Mouse (Mus musculus) spleen, adult 2 months (tissue): ENCODE measurements around the gene Hoxd3. TPM values are rescaled to one million over a fixed set of nuclear protein-coding genes. Genes with fewer than 3 reads are reported as not detected.

ENCODE experiments used
- DNase-seq, 2 experiments: peaks; one replicate each; pipeline versions ENCODE4 v3.0.0 to v3.0.0-alpha.2; 2012 to 2021; ENCODE audit warnings: low spot score in 2 of 2, low read depth in 1 of 2
- H3K27ac ChIP-seq: fragments of 200-500 bp; 2 replicates; pipeline ENCODE4 v1.5.1; 2012; ENCODE audit warnings: low read length, inconsistent platforms; ENCODE audit not compliant: insufficient read depth
- H3K27me3 ChIP-seq: fragments of 200-500 bp; 2 replicates; pipeline ENCODE4 v1.6.1; 2012; ENCODE audit warnings: mild to moderate bottlenecking, moderate library complexity, low read length, inconsistent platforms; ENCODE audit not compliant: control insufficient read depth, insufficient read depth
- H3K36me3 ChIP-seq: fragments of 200-500 bp; 2 replicates; pipeline ENCODE4 v1.6.1; 2012; ENCODE audit warnings: mild to moderate bottlenecking, low read length, inconsistent platforms; ENCODE audit not compliant: control insufficient read depth, insufficient read depth
- H3K4me1 ChIP-seq: fragments of 200-500 bp; 2 replicates; pipeline ENCODE4 v1.6.1; 2011; ENCODE audit warnings: inconsistent platforms; ENCODE audit not compliant: control insufficient read depth, insufficient read depth, insufficient read length
- H3K4me3 ChIP-seq: fragments of 200-500 bp; 2 replicates; pipeline ENCODE4 v1.5.1; 2011; ENCODE audit warnings: mild to moderate bottlenecking, inconsistent platforms; ENCODE audit not compliant: insufficient read depth, insufficient read length; ENCODE audit errors: extremely low read depth
- CTCF ChIP-seq: fragments of 200-500 bp; IDR thresholded peaks from 2 replicates; pipeline ENCODE4 v1.5.1; 2011; ENCODE audit warnings: mild to moderate bottlenecking, inconsistent platforms; ENCODE audit not compliant: insufficient read depth, insufficient read length, insufficient replicate concordance; ENCODE audit errors: extremely low read depth
- POLR2A ChIP-seq: fragments of 200-500 bp; IDR thresholded peaks from 2 replicates; pipeline ENCODE4 v1.6.1; 2011; ENCODE audit warnings: low read depth, low read length, inconsistent platforms
- WGBS: fragments of 180-500 bp; shearing (Covaris S2); methylation state at CpG from one replicate; pipeline ENCODE4 v1.1.7; 2018; 5-methylcytosine and 5-hydroxymethylcytosine counted together
- polyA plus RNA-seq: library from polyadenylated mRNA; depleted of rRNA; stranded (reverse); fragments of >200 nt; gene quantifications from 2 replicates; pipeline ENCODE4 v1.2.3, GENCODE M21; 2012

Hoxd3 gene
- polyA plus RNA-seq, 1 experiment, result not detected

DNA sequence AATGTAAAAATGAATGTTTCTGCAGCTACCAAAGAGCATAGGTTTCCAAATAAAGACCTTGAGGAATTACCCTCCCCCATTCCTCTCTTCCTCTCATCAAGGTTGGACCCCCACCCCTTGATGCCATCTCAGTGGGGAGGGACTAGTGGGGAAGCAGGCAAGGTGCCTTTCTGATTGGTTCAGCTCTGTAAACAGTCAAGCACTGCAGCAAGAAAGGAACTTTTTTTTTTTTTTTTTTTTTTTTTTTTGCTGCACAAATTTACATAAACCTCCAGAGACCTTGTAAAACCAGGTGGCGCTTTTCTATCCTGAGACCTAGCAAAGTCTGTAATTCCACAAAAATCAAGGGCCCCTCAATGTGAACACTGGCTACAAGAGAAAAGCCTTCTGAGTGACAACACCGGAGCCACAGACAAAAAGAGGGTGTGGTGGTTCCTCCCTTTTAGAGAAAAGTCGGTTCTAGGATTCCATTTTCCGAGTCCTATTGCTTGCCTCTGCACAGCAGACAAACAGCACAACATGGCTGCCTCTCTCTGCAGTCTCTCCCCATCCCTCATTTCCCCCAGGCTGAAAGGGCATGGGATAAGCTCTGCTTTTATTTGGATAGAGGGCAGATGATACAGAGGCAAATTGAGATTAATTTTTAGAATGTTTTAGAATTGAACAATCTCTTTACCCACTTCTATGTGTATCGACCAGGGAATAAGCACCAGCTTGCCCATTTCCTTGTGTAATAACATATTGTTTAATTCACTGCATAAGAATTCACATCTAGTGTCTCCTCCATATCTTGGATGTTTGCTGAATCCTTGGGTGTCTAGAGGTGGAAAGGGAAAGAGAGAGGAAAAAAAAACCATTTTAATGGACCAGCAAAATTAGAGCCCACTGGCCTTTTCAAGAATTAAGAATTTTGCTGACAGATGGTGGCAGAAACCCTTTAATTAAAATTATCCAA is 2.0 kb upstream of the Hoxd3 start:
- no peak for DNase-seq
- Histone ChIP-seq H3K4me3 (no peak overlapping the region), H3K27me3 (peaks cover 28% of the 10 kb centered on the region), H3K4me1 (peaks cover 6% of the 10 kb centered on the region; the same call in 1 of the 2 replicates), H3K36me3 (no peaks in the 10 kb centered on the region), H3K27ac (no peak overlapping the region)
- TF ChIP-seq POLR2A (no peak), CTCF (no peak)
- 26% methylated on average over 5 of the region's 5 CpGs for WGBS

DNA sequence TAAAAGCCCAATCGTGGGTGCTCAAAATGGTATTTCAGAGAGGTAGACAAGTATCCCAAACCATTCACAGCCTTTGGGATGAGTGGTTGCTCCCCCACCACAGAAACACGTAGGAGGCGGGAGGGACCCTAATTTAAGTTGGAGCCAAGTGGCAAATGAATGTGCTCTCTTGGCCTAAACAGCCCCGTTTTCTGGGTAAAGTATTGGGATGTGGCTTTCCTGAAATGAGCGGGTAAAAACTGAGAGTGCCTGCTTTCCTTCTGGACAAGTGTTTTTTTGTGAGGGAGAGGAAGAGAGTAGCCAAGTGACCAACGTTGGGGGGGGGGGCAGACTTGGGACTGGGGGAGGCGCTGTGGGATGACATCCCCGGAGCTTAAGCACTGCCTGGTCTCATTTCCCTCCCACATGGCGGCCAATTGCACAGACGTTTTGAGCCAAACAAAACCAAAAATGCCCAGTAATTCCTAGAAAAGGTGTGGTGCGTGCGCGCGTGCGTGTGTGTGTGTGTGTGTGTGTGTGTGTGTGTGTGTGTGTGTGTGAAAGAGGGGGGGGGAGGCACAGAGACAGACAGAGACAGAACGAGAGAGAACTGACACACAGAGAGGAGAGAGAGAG is 691 bp upstream of the Hoxd3 start:
- WGBS, result 7% methylated on average over 16 of the region's 16 CpGs
- TF ChIP-seq POLR2A (no peak), CTCF (no peak)
- Histone ChIP-seq H3K27ac (no peak overlapping the region), H3K27me3 (peaks cover 20% of the 10 kb centered on the region), H3K36me3 (no peaks in the 10 kb centered on the region), H3K4me3 (no peak overlapping the region), H3K4me1 (peaks cover 4% of the 10 kb centered on the region; the same call in 1 of the 2 replicates)
- DNase-seq, result no peak

DNA sequence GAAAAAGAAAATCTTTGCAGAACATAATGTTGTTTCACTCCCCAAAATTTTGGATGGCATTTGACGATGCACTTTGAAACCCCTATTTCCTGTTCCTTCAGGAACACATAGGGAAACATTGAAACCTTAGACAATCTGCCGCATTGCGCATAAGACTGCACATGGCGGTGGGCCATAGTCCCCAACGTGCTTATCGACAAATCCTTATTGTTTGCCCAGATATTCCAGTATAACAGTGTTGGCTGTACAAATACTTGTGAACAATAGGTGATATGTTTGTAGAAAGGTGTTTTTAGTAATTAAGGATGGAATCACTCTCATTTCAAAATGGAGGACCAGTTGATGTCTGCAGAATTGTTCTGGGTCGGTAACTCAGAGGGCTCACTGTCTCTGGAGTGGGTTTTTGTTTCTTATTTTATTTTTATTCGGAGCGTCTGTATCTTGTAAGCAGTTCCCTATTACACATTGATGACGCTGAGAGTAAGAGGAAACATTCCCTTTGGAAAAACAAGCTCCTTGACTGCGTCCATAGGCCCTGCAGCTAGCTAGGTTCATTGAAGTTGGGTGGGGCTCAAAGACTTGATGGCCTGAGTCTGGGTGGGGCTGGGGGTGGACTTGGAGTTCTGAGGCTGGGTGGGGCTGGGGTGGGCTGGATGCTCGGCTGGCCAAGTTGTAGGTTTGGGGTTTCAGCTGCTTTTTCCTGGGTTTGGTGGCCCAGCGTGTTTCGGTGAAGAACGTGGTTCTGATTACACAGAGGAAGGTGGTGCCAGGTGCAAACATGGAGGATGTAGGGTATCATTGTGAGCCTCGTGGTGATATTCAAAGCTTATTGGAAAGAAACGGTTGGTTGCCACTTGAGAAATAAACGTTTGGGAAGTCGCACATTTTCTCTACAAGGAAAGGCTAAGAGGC is 1.8 kb downstream of the Hoxd3 start:
- Histone ChIP-seq H3K4me3 (no peak overlapping the region), H3K36me3 (no peaks in the 10 kb centered on the region), H3K4me1 (peaks cover 4% of the 10 kb centered on the region; the same call in 1 of the 2 replicates), H3K27ac (no peak overlapping the region), H3K27me3 (peaks cover 20% of the 10 kb centered on the region)
- no peak for DNase-seq
- no peak for TF ChIP-seq POLR2A
- no peak for TF ChIP-seq CTCF
- 26% methylated on average over 19 of the region's 19 CpGs for WGBS

DNA sequence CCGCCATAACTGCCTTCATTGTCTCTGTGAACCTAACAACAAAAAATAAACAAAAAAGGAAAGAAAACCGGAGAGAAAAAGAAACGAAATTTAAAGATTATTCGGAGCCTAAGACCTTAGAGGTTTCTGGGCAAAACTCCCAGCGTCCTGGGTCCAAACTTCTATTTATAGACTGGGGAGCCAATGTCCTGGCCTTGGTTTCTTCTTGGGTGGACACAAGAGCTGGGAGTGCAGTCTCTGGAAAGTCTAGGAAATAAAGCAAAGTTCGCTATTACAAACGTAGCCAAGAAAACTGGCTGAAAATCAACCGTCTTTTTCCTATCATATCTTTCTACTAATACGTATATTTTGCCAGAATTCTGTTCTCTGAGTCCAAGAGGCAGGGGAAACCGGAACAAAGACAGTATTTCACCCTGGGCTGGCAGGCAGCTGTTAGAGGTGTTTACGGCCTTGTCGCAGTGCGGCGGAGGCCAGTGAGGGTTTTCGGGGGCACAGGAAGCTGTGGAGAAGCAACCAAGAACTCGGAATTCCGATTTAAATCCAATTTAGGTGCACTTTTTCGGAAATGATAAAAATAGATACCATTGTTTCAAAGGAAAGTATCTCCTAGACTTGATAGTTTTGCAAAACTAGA is 2.5 kb downstream of the Hoxd3 start:
- Histone ChIP-seq H3K36me3 (no peaks in the 10 kb centered on the region), H3K27me3 (peaks cover 20% of the 10 kb centered on the region), H3K4me1 (peaks cover 4% of the 10 kb centered on the region; the same call in 1 of the 2 replicates), H3K4me3 (no peak overlapping the region), H3K27ac (no peak overlapping the region)
- WGBS, result 14% methylated on average over 18 of the region's 18 CpGs
- no peak for DNase-seq
- TF ChIP-seq POLR2A (no peak), CTCF (no peak)

DNA sequence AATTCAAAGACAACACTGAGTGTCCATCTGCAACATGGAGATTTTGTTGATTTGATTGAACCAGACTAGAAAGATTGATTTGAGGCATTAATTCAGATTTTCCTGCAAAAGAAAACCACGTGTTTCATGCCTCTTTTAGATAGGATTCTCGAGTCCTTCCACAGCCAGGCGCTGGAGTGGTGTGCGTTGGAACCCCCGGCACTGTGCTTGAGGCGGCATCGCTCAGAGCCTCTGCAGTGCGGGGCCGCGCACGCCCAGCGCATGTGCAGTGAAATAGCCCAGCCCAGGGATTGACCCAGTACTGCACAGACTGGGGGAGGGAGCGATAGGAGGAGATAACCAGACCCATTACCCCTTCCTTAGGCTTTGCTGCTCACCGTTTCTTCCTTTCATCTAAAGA is 3.2 kb downstream of the Hoxd3 start:
- Histone ChIP-seq H3K27me3 (peaks cover 20% of the 10 kb centered on the region), H3K36me3 (no peaks in the 10 kb centered on the region), H3K4me1 (peaks cover 4% of the 10 kb centered on the region; the same call in 1 of the 2 replicates), H3K27ac (no peak overlapping the region), H3K4me3 (no peak overlapping the region)
- DNase-seq, result no peak
- TF ChIP-seq POLR2A, result no peak
- WGBS, result 6% methylated on average over 14 of the region's 14 CpGs
